Mouse (Mus musculus) liver (tissue): ENCODE data around the gene Hoxd3.

Source experiments
- DNase-seq: peaks from one replicate; pipeline ENCODE4 v3.0.0-alpha.2; 2020; ENCODE audit warnings: mixed read lengths

Hoxd3 gene

DNA sequence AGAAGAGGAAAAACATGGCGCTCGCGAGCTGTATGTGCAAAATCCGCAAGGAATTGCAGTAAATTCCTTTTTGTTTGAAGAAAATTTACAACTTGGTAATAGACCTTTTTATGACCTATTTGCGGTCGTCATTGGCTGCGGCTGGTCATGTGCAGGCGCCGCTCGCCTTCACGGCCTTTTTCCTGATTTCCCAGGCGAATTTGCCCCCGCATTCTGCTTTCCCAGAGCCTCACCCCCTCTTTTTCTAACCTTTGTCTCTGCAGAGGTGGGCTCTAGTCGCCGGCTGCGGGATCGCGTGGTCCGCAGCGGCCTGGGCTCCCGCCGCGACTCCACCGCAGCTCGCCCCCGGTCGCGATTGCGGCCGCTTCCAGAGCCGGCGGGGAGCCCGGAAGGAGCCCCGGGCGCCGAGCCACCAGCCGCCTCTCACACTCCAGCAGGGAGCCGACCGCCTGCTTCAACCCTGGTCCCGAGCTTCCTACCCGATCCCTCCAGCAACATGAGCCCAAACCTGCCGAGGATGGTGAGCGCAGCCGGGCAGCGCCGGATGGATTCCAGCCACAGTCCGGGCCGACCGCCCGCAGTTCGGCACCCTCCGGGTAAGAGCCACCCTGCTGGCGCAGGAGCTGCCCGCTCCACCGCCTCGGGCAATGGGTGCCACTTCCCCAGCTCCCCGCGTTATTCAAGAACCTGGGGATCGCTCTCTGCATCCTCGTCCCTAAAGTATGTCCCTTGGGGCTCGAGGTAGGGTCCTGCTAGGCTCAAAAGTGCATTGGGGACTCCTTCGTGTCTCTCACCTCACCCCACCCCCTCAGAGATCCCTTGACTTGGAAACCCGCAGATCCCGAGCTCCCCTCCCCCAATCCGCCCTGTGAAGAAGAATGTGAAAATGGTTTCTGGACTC lies at the start of gene Hoxd3, which contains the start of gene Hoxd4:
TSS of gene Hoxd3 (plus strand) at position 207 of the 901 bp plus-strand sequence.
TSS of gene Hoxd4 (plus strand) at position 209 of the 901 bp plus-strand sequence.
- no peak for DNase-seq

DNA sequence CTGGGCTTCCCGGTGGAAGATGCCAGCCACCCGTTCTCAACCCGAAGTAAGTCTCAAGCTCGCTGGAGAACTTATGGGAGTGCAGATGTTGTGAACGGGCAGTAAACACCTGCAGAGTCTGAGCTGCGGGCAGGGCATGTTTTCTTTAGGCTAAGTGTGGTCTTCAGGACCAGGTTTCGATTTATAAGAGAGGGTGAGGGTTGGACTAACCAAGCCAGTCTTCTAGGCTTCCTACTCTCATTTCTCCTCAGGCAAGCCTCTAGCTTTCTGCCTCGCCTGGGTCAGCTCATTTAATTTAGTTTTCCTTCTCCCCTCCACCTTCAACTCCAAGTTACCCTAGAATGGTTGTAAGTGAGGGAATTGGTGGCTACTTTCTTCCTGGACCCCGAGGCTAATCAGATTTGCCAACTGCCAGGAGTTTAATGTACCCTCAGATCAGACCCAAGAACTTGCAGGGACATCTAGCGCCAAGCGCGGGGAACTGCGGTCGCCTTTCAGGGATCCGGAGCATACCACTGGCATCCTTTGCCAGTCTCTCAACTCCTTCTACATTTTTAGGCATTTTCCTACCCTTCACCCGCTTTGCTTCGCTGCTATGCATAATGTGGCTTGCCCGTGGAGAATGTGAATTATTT lies 48.3 kb upstream of the Hoxd3 start:
- no peak for DNase-seq

DNA sequence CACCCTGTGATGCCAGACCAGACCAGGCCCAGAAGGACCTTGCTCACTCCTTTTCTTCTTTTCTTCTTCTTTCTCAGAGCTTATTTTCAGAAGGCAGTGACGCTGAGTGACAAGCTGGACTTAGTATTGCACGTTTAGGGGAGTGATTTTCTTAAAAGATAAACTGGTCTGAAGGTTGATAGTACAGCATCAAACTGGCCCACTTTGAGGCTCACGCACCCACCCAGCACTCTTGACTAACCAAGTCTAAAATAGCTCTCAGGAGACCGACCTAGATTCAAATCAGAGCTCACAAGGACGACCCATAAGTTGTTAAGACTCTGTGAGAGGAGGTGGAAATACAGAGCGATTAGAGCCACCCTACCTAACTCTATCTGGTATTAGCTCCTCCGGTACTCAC lies 45.3 kb upstream of the Hoxd3 start:
- no peak for DNase-seq

DNA sequence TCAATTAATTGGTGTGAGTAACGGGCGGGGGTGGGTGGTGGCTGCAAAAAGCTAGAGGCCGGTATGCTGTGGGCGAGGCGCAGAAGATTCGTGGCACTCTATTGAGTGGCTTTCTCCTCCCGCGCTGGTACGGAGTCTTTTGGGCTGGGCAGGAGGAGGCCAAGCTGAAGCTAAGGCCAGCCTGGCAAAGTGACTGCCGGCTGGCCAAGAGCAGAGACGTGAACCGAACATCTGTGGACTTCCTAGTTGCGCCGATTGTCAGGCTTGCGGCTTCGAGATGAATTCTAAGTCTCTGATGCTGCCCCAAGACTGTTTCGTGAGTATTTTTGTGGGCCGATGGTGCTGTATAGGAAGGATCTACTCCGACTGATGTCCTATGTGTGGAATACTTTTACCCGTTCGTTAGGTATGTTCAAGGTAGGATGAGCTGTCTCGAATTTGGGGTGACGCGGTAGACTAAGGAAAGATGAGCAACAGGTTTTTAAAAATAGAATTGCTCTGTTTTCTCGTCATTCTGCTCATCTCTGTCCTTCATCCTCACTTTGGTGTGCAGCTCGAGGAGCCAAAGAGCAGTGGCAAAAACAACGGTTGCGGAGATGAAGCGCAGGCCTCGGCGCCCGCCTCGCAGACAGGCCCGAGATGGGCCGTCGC lies 44.4 kb upstream of the Hoxd3 start:
- no peak for DNase-seq

DNA sequence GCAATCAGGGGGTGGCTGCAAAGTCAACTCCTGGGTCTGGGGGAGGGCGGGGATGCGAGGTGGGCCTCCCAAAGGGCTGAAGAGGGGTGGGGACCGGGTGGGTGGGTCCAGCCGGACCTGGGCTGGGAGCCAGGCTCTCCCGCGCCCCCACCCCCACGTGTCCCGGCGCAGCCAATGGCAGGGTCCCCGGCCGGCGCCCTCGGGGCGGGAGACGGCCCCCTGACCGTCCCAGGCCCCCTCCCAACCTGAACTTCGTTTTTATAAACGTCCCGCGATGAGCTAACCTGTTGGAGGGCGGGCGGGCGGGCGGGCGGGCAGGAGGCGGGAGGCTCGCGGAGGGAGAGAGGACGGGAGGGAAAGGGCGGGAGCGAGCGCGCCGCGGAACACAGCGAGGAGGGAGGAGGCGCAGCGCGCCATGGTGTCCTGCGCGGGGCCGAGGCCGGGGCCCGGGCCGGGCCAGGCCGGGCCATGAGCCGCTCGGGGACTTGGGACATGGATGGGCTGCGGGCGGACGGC lies 43.8 kb upstream of the Hoxd3 start, which contains the start of gene Hoxd13:
TSS of gene Hoxd13 (plus strand) at position 469 of the 516 bp plus-strand sequence.
- DNase-seq = no peak

DNA sequence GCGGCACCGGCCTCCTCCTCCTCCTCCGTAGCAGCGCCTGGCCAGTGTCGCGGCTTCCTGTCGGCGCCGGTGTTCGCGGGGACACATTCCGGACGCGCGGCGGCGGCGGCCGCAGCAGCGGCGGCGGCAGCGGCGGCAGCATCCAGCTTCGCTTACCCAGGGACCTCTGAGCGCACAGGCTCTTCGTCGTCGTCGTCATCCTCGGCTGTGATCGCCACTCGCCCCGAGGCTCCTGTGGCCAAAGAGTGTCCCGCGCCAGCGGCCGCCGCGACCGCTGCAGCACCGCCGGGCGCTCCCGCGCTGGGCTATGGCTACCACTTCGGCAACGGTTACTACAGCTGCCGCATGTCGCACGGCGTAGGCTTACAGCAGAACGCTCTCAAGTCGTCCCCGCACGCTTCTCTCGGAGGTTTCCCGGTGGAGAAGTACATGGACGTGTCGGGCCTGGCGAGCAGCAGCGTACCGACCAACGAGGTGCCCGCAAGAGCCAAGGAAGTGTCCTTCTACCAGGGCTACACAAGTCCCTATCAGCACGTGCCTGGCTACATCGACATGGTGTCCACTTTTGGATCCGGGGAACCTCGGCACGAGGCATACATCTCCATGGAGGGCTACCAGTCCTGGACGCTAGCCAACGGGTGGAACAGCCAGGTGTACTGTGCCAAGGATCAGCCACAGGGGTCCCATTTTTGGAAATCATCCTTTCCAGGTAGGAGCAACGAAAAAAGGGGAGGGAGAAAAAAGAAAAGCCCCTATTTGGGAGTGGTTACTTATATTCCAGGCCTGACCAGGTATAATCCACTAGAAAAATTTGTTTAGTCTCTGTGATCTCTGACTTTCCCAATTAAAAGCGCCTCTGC lies 43.1 kb upstream of the Hoxd3 start:
- DNase-seq = no peak

DNA sequence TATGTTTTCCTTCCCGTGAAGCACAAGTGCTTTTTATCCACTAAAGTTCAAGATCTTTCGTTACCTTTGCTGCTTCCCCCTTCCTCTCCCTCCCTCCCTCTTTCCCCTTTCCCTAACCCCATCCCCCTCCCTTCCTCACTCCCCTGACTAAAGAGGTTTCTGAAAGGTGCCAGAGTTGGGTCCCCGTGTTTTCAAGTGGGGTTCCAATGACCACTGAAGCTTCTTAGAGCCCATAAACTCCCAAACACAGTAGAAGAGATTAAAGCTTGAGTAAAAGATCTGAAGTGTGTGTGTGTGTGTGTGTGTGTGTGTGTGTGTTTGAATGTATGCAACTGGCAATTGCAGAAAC lies 42.5 kb upstream of the Hoxd3 start:
- DNase-seq = no peak

DNA sequence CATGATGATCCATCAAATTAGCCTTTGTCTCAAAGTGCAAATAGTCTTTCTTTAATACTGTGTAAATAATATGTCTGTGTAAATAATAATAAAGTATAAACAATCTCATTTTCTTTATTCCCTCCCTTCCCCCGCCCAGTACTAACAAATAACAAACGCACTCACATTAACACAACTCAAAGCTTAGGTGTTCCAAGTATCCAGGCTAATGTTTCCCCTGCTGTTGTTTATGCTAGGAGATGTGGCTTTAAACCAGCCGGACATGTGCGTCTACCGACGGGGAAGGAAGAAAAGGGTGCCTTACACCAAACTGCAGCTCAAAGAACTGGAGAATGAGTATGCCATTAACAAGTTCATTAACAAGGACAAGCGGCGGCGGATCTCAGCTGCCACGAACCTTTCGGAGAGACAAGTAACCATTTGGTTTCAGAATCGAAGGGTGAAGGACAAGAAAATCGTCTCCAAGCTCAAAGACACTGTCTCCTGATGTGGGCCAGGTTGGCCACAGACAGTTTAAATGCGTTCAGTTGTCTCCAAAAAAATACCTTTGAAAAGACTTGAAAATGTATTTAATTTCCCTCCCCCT lies 42.0 kb upstream of the Hoxd3 start:
- no peak for DNase-seq

DNA sequence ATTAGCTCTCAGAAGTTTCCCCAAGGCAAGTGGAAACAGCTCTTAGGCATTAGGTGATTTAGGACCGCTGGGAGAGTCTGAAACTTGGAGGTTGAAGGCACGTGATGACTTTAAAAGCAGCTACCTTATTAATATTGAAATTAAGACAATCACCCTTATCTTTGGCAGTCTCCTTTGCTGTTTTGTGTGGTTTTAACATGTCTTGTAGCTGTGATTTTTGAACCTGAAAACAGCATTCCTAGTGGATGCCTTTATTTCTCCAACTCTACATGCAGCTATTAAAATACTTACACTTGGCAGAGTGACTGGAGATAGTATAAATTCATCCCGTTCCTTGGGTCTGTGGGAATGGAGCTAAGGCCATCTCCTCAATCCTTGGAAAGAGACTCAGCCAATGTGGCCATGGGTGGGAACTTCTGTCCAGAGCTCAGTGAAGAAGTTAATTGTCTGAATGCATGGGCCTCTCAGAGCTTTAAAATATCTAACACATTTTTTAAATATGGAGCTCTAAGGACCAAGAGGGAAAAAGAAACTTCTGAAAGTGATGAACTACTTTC lies 41.0 kb upstream of the Hoxd3 start:
- DNase-seq = no peak

DNA sequence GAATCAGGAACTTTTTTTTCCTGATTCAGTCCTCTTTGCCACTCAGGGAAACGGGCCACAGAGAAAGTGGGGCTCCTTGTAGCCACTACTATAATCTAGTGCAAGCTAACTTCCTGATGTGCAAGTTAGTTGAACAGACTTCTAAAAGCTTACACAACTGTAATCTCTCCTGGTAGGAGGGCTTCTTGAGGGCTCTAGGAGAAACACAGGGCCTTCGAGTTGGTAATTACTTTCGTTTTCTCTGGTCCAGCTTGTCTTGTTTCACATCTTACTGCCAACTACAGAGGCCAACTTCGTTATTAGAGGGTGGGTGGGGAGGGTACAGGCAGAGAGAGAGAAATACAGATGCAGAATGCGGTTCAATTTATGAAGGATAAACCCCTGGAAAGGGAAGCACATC lies 39.9 kb upstream of the Hoxd3 start:
- DNase-seq = no peak

DNA sequence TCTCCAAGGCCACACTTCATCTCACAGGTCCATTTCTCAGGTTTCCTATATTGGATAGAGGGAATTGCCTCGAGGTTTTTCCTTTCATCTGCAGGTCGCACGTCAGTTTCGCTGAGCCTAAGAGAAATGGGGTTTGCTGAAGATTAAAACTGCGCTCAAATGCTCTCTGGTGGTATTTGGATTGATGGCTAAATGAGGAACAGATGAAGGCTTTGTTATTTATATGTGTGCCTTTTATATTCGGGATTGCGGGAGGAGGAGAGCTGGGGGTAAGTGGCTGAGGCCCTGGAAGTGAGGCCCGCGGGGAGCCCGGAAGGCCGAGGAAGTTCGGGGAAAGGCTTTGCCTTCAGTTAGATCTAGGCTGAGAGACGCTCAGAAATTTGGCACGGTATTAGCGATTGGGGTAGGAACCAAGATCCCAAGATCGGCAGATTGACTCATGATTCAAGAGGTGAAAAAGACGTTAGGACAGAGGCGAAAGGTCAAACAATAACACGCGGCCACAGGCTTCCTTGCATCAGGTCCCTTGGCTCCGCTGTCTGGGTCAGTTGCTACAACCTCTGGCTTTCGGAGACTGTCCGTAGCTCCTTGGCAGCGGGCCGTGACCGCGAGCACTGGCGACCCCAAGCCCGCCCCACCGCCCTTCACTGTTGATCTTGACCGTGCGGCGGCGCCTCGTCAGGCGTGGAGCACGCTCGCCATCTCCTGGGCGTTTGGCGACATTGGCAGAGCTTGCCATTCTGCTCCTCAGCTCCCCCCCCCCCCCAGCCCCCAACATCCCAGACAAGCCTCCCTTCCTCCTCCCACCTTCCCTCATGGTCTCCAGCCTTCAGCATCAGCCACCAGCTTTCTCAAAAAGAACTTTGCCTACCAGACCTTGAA lies 39.0 kb upstream of the Hoxd3 start:
- DNase-seq = peak; percentile 54

DNA sequence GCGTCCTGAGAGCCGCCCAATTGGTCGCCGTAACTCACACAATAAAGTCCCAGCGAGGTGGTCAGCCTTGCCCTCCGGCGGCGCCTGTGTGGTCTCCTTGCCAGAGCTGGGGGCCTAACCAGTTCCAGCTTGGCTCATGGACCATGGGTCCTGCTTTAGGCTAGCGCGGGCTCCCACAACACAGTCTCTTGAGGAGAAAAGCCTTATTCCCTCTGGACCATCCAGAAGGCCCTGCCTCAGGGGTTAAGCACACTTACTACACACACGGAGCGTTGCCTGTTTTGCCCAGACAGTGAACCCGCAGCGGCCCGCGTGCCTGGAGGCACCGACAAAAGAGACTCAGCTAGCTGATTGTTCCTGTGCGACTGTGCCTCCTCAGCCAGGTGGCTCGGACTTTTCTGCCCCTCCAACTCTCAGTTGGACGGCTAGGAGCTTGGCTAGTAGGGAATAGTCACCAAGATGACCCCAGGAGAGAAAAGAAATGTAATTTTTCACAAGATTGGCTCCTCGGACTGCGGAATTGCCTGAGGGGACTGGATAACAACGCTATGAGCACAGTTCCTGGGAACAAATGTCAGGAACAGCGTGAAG lies 37.8 kb upstream of the Hoxd3 start:
- DNase-seq = no peak

DNA sequence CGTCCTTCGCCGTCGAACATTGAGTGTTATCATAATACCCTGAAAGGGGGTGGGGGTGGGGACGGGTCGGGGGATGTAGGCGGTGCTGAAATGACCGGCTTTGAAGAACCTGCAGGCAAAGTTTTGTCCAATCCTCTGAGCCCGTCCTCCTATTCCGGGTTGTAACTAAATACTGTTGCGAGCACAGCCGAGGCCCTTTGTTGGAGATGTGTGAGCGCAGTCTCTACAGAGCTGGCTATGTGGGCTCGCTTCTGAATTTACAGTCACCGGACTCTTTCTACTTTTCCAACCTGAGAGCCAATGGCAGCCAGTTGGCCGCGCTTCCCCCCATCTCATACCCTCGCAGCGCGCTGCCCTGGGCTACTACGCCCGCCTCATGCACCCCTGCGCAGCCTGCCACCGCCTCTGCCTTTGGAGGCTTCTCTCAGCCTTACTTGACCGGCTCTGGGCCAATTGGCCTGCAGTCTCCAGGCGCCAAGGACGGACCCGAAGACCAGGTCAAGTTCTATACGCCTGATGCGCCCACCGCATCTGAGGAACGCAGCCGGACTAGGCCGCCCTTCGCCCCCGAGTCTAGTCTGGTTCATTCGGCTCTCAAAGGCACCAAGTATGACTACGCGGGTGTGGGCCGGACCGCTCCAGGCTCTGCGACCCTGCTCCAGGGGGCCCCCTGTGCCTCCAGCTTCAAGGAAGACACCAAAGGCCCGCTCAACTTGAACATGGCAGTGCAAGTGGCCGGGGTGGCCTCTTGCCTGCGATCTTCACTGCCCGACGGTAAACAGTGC lies 36.7 kb upstream of the Hoxd3 start, which contains the start of gene Hoxd12:
TSS of gene Hoxd12 (plus strand) at position 133 of the 785 bp plus-strand sequence.
- no peak for DNase-seq

DNA sequence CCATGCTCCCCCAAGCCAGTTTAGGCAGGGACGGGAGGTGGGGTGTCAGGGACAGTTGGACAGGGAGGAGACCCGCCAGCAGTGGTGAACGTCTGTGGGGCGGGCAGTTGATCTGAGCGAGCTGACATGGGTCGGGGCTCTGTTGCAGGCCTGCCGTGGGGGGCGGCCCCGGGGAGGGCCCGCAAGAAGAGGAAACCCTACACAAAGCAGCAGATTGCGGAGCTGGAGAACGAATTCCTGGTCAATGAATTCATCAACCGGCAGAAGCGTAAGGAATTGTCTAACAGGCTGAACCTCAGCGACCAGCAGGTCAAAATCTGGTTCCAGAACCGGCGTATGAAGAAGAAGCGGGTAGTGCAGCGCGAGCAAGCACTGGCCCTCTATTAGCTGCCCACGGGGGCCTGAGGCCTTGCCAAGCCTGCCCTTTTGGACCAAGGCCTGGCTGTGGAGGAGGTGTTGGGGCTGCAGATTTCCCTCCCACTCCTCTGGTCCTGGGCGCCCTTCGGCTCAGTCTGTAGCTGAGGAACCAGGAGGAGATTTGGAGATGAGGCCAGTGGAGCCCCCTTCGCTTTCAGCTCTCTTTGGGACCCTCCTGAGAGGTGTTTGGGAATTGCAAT lies 36.0 kb upstream of the Hoxd3 start:
- no peak for DNase-seq

DNA sequence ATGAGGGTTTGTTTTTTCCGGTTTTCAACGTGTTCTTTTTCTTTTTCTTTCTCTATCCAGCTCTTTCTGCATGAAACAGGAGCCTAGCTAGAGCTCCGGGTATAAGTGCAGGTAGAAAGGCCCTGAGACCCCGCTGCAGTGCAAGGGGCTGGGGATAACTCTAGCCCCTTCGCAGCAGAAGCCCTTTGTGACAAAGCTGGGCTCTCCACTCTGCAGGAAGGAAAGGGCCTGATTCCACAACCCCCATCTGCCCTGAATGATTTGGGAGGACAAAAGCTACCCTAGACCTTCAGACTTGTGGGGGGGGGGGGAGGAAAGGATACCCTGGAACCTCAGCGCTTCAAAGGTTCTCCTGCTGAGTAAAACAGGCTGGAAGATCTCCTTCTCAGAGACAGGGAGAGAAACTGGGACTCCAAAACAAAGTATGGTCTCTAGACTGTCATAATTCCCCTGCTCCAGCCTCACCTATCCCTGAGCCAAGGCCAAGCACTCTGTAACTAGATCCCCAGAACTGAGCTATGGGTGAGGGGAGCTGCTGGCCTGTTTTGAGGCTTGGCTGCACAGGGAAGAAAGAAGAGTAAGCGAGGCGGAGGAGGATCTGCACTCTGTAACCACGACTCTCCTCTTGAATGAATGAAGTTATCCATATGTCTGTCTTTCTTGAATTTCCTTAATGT lies 35.2 kb upstream of the Hoxd3 start:
- DNase-seq = no peak

DNA sequence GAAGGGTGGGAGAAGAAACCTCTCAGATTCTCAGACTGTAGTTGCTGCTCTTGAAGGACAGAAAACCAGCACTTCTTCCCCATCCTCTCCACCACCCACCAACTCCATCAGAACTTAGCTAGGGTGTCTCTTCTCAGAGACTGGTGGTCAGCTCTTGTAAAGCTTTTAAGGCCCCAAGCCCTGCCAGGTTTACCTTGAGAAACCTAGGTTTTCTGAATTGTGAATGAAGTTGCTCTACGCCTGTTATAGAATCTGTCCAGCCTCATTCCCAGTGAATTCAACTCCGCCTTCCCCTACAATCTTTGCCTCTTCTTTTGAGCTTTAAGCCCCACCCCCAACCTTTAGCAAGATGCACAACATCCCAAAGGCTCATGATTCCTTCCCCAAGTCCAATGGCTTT lies 34.6 kb upstream of the Hoxd3 start:
- no peak for DNase-seq

DNA sequence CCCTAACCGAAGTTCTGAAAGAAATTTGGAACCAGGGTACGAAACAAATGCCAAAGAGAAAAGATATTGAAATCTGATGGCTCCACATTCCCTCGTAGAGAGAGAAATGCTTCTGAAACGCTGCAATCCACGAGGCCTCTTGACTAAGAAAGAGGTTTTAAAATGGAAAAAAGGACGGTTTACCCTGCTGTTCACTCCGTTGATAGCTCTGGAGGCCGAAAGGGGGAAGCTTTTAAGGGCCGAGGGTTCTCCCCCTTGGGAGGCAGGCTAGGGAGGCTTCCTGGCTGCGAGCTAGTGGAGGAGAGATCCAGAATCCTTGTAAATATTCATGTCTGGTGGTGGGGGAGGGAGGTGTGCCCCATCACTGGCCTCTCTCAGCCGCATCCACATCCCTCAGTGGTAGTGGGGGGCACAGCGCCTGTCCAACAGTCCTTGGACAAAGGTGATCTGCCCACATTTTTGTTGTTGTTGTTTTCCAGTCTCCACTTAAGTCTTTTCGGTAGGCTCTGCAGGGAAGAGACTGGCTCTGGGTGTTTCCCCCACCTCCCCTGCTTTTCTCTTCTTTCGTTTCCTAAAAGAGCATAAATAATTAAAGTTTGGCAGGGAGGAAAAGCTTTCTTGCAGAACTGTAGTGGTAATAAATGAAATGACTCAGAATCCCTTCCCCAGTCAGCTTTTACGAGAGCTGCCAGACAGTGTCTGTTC lies 32.7 kb upstream of the Hoxd3 start, which contains the start of gene Hoxd11:
TSS of gene Hoxd11 (plus strand) at position 667 of the 705 bp plus-strand sequence.
- DNase-seq = no peak

DNA sequence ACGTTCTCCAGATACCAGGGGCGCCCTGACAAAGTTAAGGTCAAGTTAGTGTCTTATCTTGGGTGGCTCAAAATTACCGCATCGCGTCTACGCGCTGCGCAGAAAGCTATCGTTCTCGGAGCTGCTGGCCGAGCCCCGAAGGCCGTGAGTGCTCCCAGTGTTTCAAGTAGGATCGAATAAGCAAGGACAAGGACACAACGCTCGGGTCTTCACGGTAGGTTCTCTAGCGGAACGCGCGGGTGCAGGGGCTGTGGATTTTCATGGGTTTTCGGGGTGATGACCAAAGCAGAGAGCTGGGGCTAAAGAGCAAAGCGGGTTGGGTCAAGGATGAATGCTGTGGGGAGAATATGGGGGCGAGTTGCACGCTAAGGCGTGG lies 32.1 kb upstream of the Hoxd3 start:
- no peak for DNase-seq
